Mouse (Mus musculus) liver, embryonic 13.5 days (tissue): ENCODE results near the gene Sardh. TPM values are rescaled to one million over a fixed set of nuclear protein-coding genes. Genes with fewer than 3 reads are reported as not detected.

Source experiments
- ATAC-seq: fragments of 200-750 bp; cut with Nextera tagmentation; 2 replicates; pipeline ENCODE4 v1.8.0; 2017; ENCODE audit warnings: low read depth, mild to moderate bottlenecking, moderate number of reproducible peaks, moderate library complexity
- DNase-seq: peaks from one replicate; pipeline ENCODE4 v3.0.0; 2022
- H3K27ac ChIP-seq: fragments of 300-500 bp; sonication (generic); 2 replicates; pipeline ENCODE4 v1.5.1; 2015; ENCODE audit warnings: moderate library complexity, mild to moderate bottlenecking, inconsistent platforms
- H3K27me3 ChIP-seq: fragments of 300-500 bp; sonication (generic); 2 replicates; pipeline ENCODE4 v1.6.1; 2015; ENCODE audit warnings: mild to moderate bottlenecking, inconsistent platforms
- H3K36me3 ChIP-seq: fragments of 300-500 bp; sonication (generic); 2 replicates; pipeline ENCODE4 v1.6.1; 2015; ENCODE audit warnings: mild to moderate bottlenecking, inconsistent platforms
- H3K4me1 ChIP-seq: fragments of 300-500 bp; sonication (generic); replicated peaks from 2 replicates; pipeline ENCODE4 v1.6.1; 2015; ENCODE audit warnings: inconsistent platforms
- H3K4me2 ChIP-seq: fragments of 300-500 bp; sonication (generic); 2 replicates; pipeline ENCODE4 v1.6.1; 2015; ENCODE audit warnings: inconsistent platforms, mild to moderate bottlenecking, moderate library complexity
- H3K4me3 ChIP-seq: fragments of 300-500 bp; sonication (generic); replicated peaks from 2 replicates; pipeline ENCODE4 v1.5.1; 2015; ENCODE audit warnings: mild to moderate bottlenecking, inconsistent platforms
- H3K9ac ChIP-seq: fragments of 300-500 bp; sonication (generic); 2 replicates; pipeline ENCODE4 v1.6.1; 2015; ENCODE audit warnings: mild to moderate bottlenecking, inconsistent platforms
- H3K9me3 ChIP-seq: fragments of 300-500 bp; sonication (generic); replicated peaks from 2 replicates; pipeline ENCODE4 v1.6.1; 2016; ENCODE audit warnings: inconsistent platforms
- WGBS: fragments of 180-500 bp; shearing (Covaris S2); methylation state at CpG from one replicate; pipeline ENCODE4 v1.1.7; 2015; ENCODE audit not compliant: insufficient replicate concordance; 5-methylcytosine and 5-hydroxymethylcytosine counted together
- polyA plus RNA-seq: library from polyadenylated mRNA; unstranded; fragments of >200 nt; fragmentation: Nextera tagmentation; extraction: Ambion mirVana; gene quantifications from 2 replicates; pipeline ENCODE4 v1.2.1, GENCODE M21; 2015

Sardh gene
- polyA plus RNA-seq, 1 experiment from 2014 or later: 36.1 TPM

DNA sequence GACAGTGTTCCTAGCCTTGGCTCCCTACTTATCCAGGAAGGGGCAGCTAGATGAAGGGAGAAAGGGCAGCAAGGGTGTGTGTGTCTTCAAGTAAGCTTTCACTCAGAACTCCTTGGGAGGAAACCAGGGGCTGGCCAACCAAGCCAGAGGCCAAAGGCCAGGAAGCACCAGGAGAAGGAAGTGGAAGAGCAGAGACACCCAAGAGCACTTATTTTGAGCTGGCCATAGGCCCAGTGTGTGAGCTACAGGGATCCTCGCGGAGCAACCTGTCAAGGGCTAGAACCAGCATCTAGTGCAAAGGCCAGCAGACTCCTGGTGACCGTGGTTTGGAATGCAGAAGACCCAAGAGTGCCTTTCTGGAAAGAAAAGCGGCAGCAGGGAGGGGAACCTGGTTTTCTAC lies 14.8 kb upstream of the Sardh start:
- WGBS: 83% methylated on average over 4 of the region's 4 CpGs
- Histone ChIP-seq H3K27me3 (no peaks in the 10 kb centered on the region), H3K4me1 (no peaks in the 10 kb centered on the region), H3K4me2 (no peak overlapping the region), H3K36me3 (peaks cover 14% of the 10 kb centered on the region), H3K4me3 (no peak overlapping the region), H3K9me3 (no peaks in the 10 kb centered on the region), H3K9ac (no peak overlapping the region), H3K27ac (no peak overlapping the region)
- ATAC-seq (no peak), DNase-seq (no peak)

DNA sequence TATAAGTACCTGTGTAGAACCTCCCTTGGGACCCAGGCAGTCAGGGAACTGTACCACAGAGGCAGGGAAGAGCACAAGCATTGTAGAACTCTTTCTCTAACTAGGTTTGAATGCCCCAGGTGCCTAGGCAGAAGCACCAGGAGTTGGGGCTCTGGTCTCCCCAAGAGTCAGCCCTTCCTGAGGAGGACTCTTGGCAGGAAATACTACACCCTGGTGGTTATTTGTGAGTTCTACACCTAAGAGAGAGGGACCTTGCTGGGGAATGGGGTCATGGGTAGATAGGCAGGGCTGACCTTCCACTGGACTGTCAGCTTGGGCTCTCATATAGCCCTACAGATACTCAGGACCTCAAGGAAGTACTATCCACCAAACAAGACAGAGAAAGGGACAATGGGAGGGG lies 3.3 kb upstream of the Sardh start:
- Histone ChIP-seq H3K4me1 (peaks cover 12% of the 10 kb centered on the region), H3K4me2 (no peak overlapping the region), H3K9me3 (no peaks in the 10 kb centered on the region), H3K36me3 (no peaks in the 10 kb centered on the region), H3K4me3 (no peak overlapping the region), H3K27ac (no peak overlapping the region), H3K27me3 (no peaks in the 10 kb centered on the region), H3K9ac (no peak overlapping the region)
- ATAC-seq (no peak), DNase-seq (no peak)

DNA sequence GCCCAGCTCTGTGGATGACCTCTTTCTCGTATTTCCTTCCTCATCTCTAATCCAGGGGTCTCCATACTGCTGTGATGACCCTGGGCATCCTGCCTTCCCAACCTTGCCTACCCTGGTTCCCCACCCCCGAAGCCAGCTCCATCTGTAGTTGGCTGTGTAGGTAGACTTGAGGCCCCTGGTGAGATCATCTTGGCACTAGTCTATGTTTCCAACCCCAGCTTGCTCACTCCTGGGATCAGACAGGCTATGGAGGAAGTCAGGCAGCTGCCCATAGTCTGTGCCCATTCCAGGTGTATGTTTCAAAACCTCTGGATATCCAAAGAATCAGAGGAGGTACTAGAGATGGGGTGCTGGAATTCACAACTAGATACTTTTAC lies 662 bp downstream of the Sardh start:
- no peak overlapping the region for H3K4me2 ChIP-seq
- no peak for DNase-seq
- H3K36me3 ChIP-seq: no peaks in the 10 kb centered on the region
- ATAC-seq: no peak; the same call in 1 of the 2 replicates
- no peaks in the 10 kb centered on the region for H3K9me3 ChIP-seq
- no peaks in the 10 kb centered on the region for H3K27me3 ChIP-seq
- H3K4me1 ChIP-seq: peaks cover 12% of the 10 kb centered on the region
- no peak overlapping the region; the same call in 1 of the 2 replicates for H3K9ac ChIP-seq
- peak overlapping the region; percentile 80 for H3K27ac ChIP-seq
- no peak overlapping the region for H3K4me3 ChIP-seq
- WGBS: 14% methylated on average over 2 of the region's 2 CpGs

GRCm38 (mm10) chr2:27246712-27247486 lies 1.2 kb downstream of the Sardh start:
- Histone ChIP-seq H3K4me1 (peaks cover 12% of the 10 kb centered on the region), H3K36me3 (no peaks in the 10 kb centered on the region), H3K4me2 (peak overlapping the region; percentile 51), H3K9me3 (no peaks in the 10 kb centered on the region), H3K27ac (peak overlapping the region; percentile 80), H3K27me3 (no peaks in the 10 kb centered on the region), H3K9ac (peak overlapping the region; percentile 33; the same call in 1 of the 2 replicates), H3K4me3 (peak overlapping the region; percentile 28)
- DNase-seq (peak; percentile 29), ATAC-seq (peak; percentile 82)
- WGBS: 24% methylated on average over 7 of the region's 7 CpGs

GRCm38 (mm10) chr2:27245947-27246346 lies 2.2 kb downstream of the Sardh start:
- Histone ChIP-seq H3K27me3 (no peaks in the 10 kb centered on the region), H3K4me1 (peaks cover 12% of the 10 kb centered on the region), H3K9me3 (no peaks in the 10 kb centered on the region), H3K4me2 (peak overlapping the region; percentile 51), H3K36me3 (peaks cover 6% of the 10 kb centered on the region; the same call in 1 of the 2 replicates), H3K9ac (peak overlapping the region; percentile 33; the same call in 1 of the 2 replicates), H3K27ac (peak overlapping the region; percentile 71), H3K4me3 (peak overlapping the region; percentile 28)
- DNase-seq (no peak), ATAC-seq (no peak)
- 55% methylated on average over 7 of the region's 7 CpGs for WGBS

DNA sequence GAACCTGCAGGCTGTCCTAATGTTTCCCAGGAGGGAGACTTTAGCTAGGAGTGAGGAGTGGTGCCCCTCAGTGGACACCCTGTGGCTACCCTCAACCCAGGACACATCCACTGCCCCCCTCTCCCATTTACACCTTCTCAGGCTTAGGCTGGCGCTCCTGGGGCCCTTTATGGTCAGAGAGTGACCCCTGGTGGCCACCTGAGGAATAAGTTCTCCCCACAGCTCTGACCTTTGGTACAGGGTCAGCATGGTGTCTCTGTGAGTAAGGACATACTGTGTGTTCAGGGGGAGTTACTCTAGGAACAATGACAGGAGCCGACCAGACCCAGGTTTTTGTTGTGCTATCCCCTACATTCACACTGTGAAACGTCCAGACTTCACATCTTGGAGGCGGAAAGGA lies 10.8 kb downstream of the Sardh start:
- Histone ChIP-seq H3K27ac (no peak overlapping the region), H3K4me2 (no peak overlapping the region), H3K4me3 (no peak overlapping the region), H3K36me3 (peaks cover 20% of the 10 kb centered on the region; the same call in 1 of the 2 replicates), H3K9me3 (no peaks in the 10 kb centered on the region), H3K4me1 (peaks cover 5% of the 10 kb centered on the region), H3K9ac (no peak overlapping the region), H3K27me3 (no peaks in the 10 kb centered on the region)
- ATAC-seq (0 out of 2 replicates have a peak, but pooled peaks have one; percentile 42), DNase-seq (peak; percentile 17)
- 16% methylated on average over 4 of the region's 4 CpGs for WGBS

DNA sequence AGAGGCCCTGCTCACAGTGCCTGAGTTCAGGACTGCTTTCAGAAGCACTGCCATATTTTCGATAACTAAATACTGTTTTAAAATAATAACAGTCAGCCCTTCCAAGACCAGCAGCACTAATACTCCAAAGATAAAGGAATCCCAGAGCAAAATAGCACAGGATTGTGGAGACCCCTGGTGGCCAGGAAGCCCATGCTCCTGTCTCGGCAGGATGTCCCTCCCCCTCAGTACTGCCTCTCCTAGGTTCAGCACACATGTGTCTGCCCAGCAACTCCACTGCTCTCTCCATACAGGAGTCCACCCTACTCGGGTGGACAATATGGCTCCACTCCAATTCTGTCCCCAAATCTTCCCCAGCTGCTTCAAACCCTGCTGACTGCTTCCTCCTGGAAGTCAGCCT lies 12.4 kb downstream of the Sardh start:
- Histone ChIP-seq H3K36me3 (peaks cover 12% of the 10 kb centered on the region; the same call in 1 of the 2 replicates), H3K4me3 (no peak overlapping the region), H3K4me1 (peaks cover 9% of the 10 kb centered on the region), H3K9me3 (no peaks in the 10 kb centered on the region), H3K27ac (no peak overlapping the region), H3K4me2 (no peak overlapping the region), H3K9ac (no peak overlapping the region), H3K27me3 (no peaks in the 10 kb centered on the region)
- DNase-seq: no peak
- no peak for ATAC-seq
- 14% methylated on average over 3 of the region's 3 CpGs for WGBS

GRCm38 (mm10) chr2:27232376-27232775 lies 15.8 kb downstream of the Sardh start:
- H3K4me1 ChIP-seq: peaks cover 9% of the 10 kb centered on the region; the same call in 1 of the 2 replicates
- DNase-seq (no peak), ATAC-seq (peak; percentile 45; the same call in 1 of the 2 replicates)
- no peak overlapping the region for H3K4me3 ChIP-seq
- peaks cover 14% of the 10 kb centered on the region for H3K36me3 ChIP-seq
- 8% methylated on average over 7 of the region's 7 CpGs for WGBS
- H3K27ac ChIP-seq: no peak overlapping the region
- no peaks in the 10 kb centered on the region for H3K9me3 ChIP-seq
- no peaks in the 10 kb centered on the region for H3K27me3 ChIP-seq
- no peak overlapping the region for H3K4me2 ChIP-seq
- H3K9ac ChIP-seq: no peak overlapping the region

- Histone ChIP-seq H3K27ac (no peak overlapping the region), H3K4me3 (no peak overlapping the region), H3K4me2 (no peak overlapping the region), H3K27me3 (no peaks in the 10 kb centered on the region), H3K4me1 (peaks cover 9% of the 10 kb centered on the region; the same call in 1 of the 2 replicates), H3K36me3 (peaks cover 22% of the 10 kb centered on the region), H3K9me3 (no peaks in the 10 kb centered on the region), H3K9ac (no peak overlapping the region)
- WGBS: 82% methylated on average over 2 of the region's 2 CpGs
- DNase-seq (no peak), ATAC-seq (no peak)
Observed at GRCm38 (mm10) chr2:27229481-27230105, 18.5 kb downstream of the Sardh start.

DNA sequence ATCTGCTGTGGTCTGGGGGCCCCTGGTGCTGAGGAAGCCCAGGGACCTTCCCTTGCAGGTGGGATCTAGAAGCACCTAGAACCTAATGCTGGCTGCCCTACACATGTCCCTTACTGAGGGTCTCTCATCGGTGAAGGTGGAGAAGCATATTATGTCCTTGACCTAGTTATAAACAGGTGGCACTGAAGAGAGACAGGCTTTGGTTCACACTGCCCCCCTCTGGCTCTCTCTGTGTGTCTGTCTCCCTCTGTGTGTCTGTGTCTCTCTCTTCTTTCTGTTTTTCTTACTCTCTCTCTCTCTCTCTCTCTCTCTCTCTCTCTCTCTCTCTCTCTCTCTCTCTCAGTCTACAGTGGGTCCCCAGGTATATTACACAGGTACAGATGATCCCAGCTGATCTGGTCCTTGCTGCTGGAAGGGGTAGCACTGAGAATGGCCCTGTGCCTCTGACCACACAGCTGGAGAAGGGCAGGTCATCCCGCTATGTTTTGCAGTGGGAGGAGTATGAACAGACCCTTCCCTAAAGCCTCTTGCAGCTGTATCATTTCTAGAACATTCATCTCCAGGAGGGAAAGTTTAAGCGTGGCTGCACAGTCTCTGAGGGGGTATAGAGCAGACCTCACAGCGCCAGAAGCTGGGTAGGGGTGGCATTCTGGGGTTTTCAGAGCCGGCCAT lies 19.2 kb downstream of the Sardh start:
- no peak for DNase-seq
- Histone ChIP-seq H3K4me1 (peaks cover 9% of the 10 kb centered on the region; the same call in 1 of the 2 replicates), H3K9me3 (no peaks in the 10 kb centered on the region), H3K9ac (no peak overlapping the region), H3K4me3 (no peak overlapping the region), H3K36me3 (peaks cover 20% of the 10 kb centered on the region), H3K27me3 (no peaks in the 10 kb centered on the region), H3K27ac (no peak overlapping the region), H3K4me2 (no peak overlapping the region)
- ATAC-seq: no peak
- 53% methylated on average over 5 of the region's 5 CpGs for WGBS

DNA sequence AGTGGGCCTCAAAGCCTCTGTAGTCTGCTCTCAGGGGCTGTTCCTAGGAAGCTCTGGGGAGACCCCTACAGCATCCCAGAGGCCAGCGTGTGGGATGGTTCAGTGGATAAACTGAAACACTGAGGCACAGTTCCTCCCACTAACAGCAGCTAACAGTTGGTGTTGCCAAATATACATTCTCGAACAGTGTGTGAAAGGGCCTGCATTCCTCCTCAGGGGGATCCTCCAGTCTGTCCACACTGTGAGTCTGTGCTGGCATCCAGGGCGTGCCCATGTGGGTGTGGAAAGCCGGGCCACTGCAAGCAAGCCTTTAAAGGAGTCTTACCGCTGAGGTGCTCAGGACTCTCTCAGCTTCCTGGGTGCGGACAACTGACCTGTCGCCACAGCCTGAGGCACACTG lies 21.6 kb downstream of the Sardh start:
- no peak overlapping the region for H3K27ac ChIP-seq
- ATAC-seq (no peak), DNase-seq (no peak)
- H3K4me1 ChIP-seq: no peaks in the 10 kb centered on the region
- 62% methylated on average over 7 of the region's 7 CpGs for WGBS
- peaks cover 14% of the 10 kb centered on the region for H3K36me3 ChIP-seq
- H3K27me3 ChIP-seq: no peaks in the 10 kb centered on the region
- H3K4me3 ChIP-seq: no peak overlapping the region
- no peak overlapping the region for H3K4me2 ChIP-seq
- no peak overlapping the region for H3K9ac ChIP-seq
- no peaks in the 10 kb centered on the region for H3K9me3 ChIP-seq
